Mouse (Mus musculus): ENCODE measurements around the gene Plxnb1.

- TF ChIP-seq GATA1 (IDR thresholded peaks at IDR 0.05; ENCODE audit: borderline replicate concordance, low read length) (no peak), FLI1 (IDR thresholded peaks at IDR 0.05; ENCODE audit: low read length) (no peak)
Observed at GRCm38 (mm10) chr9:109068095-109068735, 27.0 kb upstream of the Plxnb1 start.

All from megakaryocyte, embryonic 14.5 days (primary cell).